Mouse (Mus musculus) neural tube, embryonic 10.5 days (tissue): ENCODE measurements at regions not wholly inside any gene's neighbourhood (a gene's known extent, or its start where the extent isn't known, plus 50 kb on each side); places are given as distances from the start of the nearest gene placed in this dataset.

Experiments
- DNase-seq: peaks from one replicate; pipeline ENCODE4 v3.0.0-alpha.2; 2017; ENCODE audit warnings: low spot score; ENCODE audit errors: extremely low spot score

GRCm38 (mm10) chr7:119250381-119250780, 66.0 kb upstream of the Gpr139 start:
- no peak for DNase-seq

- no peak for DNase-seq
Observed at GRCm38 (mm10) chr7:119244785-119245184, 60.4 kb upstream of the Gpr139 start.

GRCm38 (mm10) chr7:119236343-119236742, 51.9 kb upstream of the Gpr139 start:
- no peak for DNase-seq
